Mouse (Mus musculus) brain, embryonic 14.5 days (tissue): ENCODE results near the gene Paqr7. TPM values are rescaled to one million over a fixed set of nuclear protein-coding genes. Genes with fewer than 3 reads are reported as not detected.

ENCODE experiments used
- DNase-seq: peaks from one replicate; pipeline ENCODE4 v3.0.0-alpha.2; 2011; ENCODE audit warnings: low read depth
- CTCF ChIP-seq: fragments of 200-500 bp; IDR thresholded peaks from 2 replicates; pipeline ENCODE4 v1.5.1; 2012; ENCODE audit warnings: inconsistent platforms, mild to moderate bottlenecking, moderate library complexity, borderline replicate concordance; ENCODE audit not compliant: insufficient read depth, insufficient read length; ENCODE audit errors: extremely low read depth
- POLR2A ChIP-seq: fragments of 200-500 bp; IDR thresholded peaks from 2 replicates; pipeline ENCODE4 v1.6.1; 2012; ENCODE audit warnings: mild to moderate bottlenecking, inconsistent platforms, borderline replicate concordance; ENCODE audit not compliant: poor library complexity, insufficient read depth, insufficient read length, severe bottlenecking; ENCODE audit errors: extremely low read depth
- polyA plus RNA-seq: library from polyadenylated mRNA; depleted of rRNA; stranded (reverse); fragments of >200 nt; gene quantifications from 2 replicates; pipeline ENCODE4 v1.2.3, GENCODE M21; 2012; rRNA removed

The Paqr7 gene
- polyA plus RNA-seq, 1 experiment = 21.3 TPM

- peak; percentile 24 for DNase-seq
- TF ChIP-seq CTCF = no peak
- TF ChIP-seq POLR2A = no peak
Measured at GRCm38 (mm10) chr4:134548169-134548938, 51.9 kb downstream of the Paqr7 start.

GRCm38 (mm10) chr4:134549899-134550298 is 53.4 kb downstream of the Paqr7 start:
- TF ChIP-seq CTCF = peak; percentile 21; the same call in 1 of the 2 replicates
- no peak for TF ChIP-seq POLR2A
- DNase-seq = no peak

GRCm38 (mm10) chr4:134551494-134552316 is 55.2 kb downstream of the Paqr7 start, which contains the start of gene Selenon:
TSS of gene Selenon (minus strand) at chr4:134552166.
- no peak for TF ChIP-seq CTCF
- TF ChIP-seq POLR2A = peak; percentile 41; the same call in 1 of the 2 replicates

GRCm38 (mm10) chr4:134553631-134554030 is 57.1 kb downstream of the Paqr7 start:
- no peak for TF ChIP-seq POLR2A
- no peak for DNase-seq

More at GRCm38 (mm10) chr4:134551494-134552316, 55.2 kb downstream of the Paqr7 start, which contains the start of gene Selenon:
- peak; percentile 77 for DNase-seq

- no peak for TF ChIP-seq POLR2A
- TF ChIP-seq CTCF = peak; percentile 51
- DNase-seq = peak; percentile 60
Measured at GRCm38 (mm10) chr4:134555956-134556580, 59.6 kb downstream of the Paqr7 start.

GRCm38 (mm10) chr4:134557626-134558249 is 61.2 kb downstream of the Paqr7 start:
- TF ChIP-seq POLR2A (no peak), CTCF (0 out of 2 replicates have a peak, but pooled peaks have one; percentile 4)
- DNase-seq = no peak

GRCm38 (mm10) chr4:134558570-134559113 is 62.1 kb downstream of the Paqr7 start:
- no peak for DNase-seq
- no peak for TF ChIP-seq CTCF
- no peak for TF ChIP-seq POLR2A

GRCm38 (mm10) chr4:134559154-134559553 is 62.7 kb downstream of the Paqr7 start:
- DNase-seq = no peak
- TF ChIP-seq CTCF = no peak
- no peak for TF ChIP-seq POLR2A

Other genes with a start within 250 kb of the Paqr7 start
- 0.33 and 0.64 TPM in 2 replicates for gene Gm30191, start 249.8 kb upstream of the Paqr7 start, polyA plus RNA-seq
- gene Grrp1, start 242.6 kb upstream of the Paqr7 start, polyA plus RNA-seq = 16.5 and 16.6 TPM in 2 replicates
- 18.8 and 20.7 TPM in 2 replicates for gene Pdik1l, start 208.8 kb upstream of the Paqr7 start, polyA plus RNA-seq
- 0.13 and 0.33 TPM in 2 replicates for gene Trim63, start 181.6 kb upstream of the Paqr7 start, polyA plus RNA-seq
- 0.05 TPM in 1 of 2 replicates, not detected in the other for gene Slc30a2, start 153.5 kb upstream of the Paqr7 start, polyA plus RNA-seq
- 0.32 and 0.40 TPM in 2 replicates for gene Extl1, start 112.8 kb upstream of the Paqr7 start, polyA plus RNA-seq
- 14.0 and 14.6 TPM in 2 replicates for gene Pafah2, start 100.4 kb upstream of the Paqr7 start, polyA plus RNA-seq
- gene Stmn1, start 28.4 kb upstream of the Paqr7 start, polyA plus RNA-seq = 1,070 and 2,202 TPM in 2 replicates
- 2.8 and 3.9 TPM in 2 replicates for gene Aunip, start 14.3 kb downstream of the Paqr7 start, polyA plus RNA-seq
- 152 and 168 TPM in 2 replicates for gene Mtfr1l, start 38.7 kb downstream of the Paqr7 start, polyA plus RNA-seq
- gene Selenon, start 55.5 kb downstream of the Paqr7 start, polyA plus RNA-seq = 46.3 and 55.6 TPM in 2 replicates
- gene Man1c1, start 207.6 kb downstream of the Paqr7 start, polyA plus RNA-seq = 5.0 and 10.7 TPM in 2 replicates